Mouse (Mus musculus) CH12.LX (cell line): Measurements from ENCODE around the gene Gmpr2. TPM values are rescaled to one million over a fixed set of nuclear protein-coding genes. Genes with fewer than 3 reads are reported as not detected.

Experiments used
- DNase-seq: peaks from one replicate; pipeline ENCODE4 v3.0.0-alpha.2; 2013; ENCODE audit errors: extremely low read depth
- H3K27ac ChIP-seq: 2 replicates; pipeline ENCODE4 v1.5.1; 2012; ENCODE audit warnings: low read depth, mild to moderate bottlenecking, control low read depth, moderate library complexity; ENCODE audit not compliant: insufficient read depth
- H3K27me3 ChIP-seq: replicated peaks from 2 replicates; pipeline ENCODE3; 2012; ENCODE audit warnings: inconsistent platforms
- H3K36me3 ChIP-seq, 2 experiments: replicated peaks in 1 of 2; 2 replicates each; pipeline versions ENCODE3 to v1.6.1; 2012; ENCODE audit warnings: inconsistent platforms in 1 of 2, low read length in 1 of 2, mild to moderate bottlenecking in 1 of 2, mixed read lengths in 1 of 2, moderate library complexity in 1 of 2; ENCODE audit not compliant: control insufficient read depth in 1 of 2, insufficient read depth in 1 of 2
- H3K4me1 ChIP-seq, 2 experiments: 2 replicates each; pipeline ENCODE4 v1.6.1; 2012; ENCODE audit warnings: inconsistent platforms in 1 of 2, moderate library complexity in 1 of 2; ENCODE audit not compliant: insufficient read depth in 2 of 2, control insufficient read depth in 1 of 2
- H3K4me2 ChIP-seq: 2 replicates; pipeline ENCODE4 v1.6.1; 2012; ENCODE audit warnings: low read depth, mild to moderate bottlenecking, control low read depth; ENCODE audit not compliant: poor library complexity, insufficient read depth, severe bottlenecking
- H3K4me3 ChIP-seq, 3 experiments: fragments of 150-350 bp in 1 of 3; sonication (generic) in 1 of 3; replicated peaks in 1 of 3; 2 replicates each; pipeline versions ENCODE3 to v1.5.1; 2011 to 2012; ENCODE audit warnings: low read depth in 2 of 3, low read length in 2 of 3, mild to moderate bottlenecking in 2 of 3, moderate library complexity in 2 of 3, control low read depth in 1 of 3, improper control_type of control experiment in 1 of 3, inconsistent platforms in 1 of 3, mixed read lengths in 1 of 3; ENCODE audit not compliant: poor library complexity in 1 of 3
- H3K79me2 ChIP-seq: replicated peaks from 2 replicates; pipeline ENCODE4 v1.6.1; 2012; ENCODE audit warnings: mild to moderate bottlenecking, moderate library complexity; ENCODE audit not compliant: control insufficient read depth, poor library complexity, insufficient read depth, severe bottlenecking; ENCODE audit errors: extremely low read depth
- H3K9ac ChIP-seq: 2 replicates; pipeline ENCODE4 v1.6.1; 2012; ENCODE audit warnings: low read depth, mild to moderate bottlenecking, control low read depth, moderate library complexity; ENCODE audit not compliant: insufficient read depth
- H3K9me3 ChIP-seq: replicated peaks from 2 replicates; pipeline ENCODE3; 2012; ENCODE audit warnings: low read length, inconsistent platforms, mixed read lengths
- BHLHE40 ChIP-seq: IDR thresholded peaks from 2 replicates; pipeline ENCODE4 v1.6.1; 2011; ENCODE audit warnings: mild to moderate bottlenecking, low read depth, low read length, improper control_type of control experiment
- CHD1 ChIP-seq: IDR thresholded peaks from 2 replicates; pipeline ENCODE4 v1.6.1; 2012; ENCODE audit warnings: low read depth, low read length, improper control_type of control experiment, inconsistent platforms
- CHD2 ChIP-seq: IDR thresholded peaks from 2 replicates; pipeline ENCODE4 v1.6.1; 2011; ENCODE audit warnings: low read length, improper control_type of control experiment
- CTCF ChIP-seq, 2 experiments: IDR thresholded peaks in 1 of 2; conservative IDR thresholded peaks in 1 of 2; 2 replicates each; pipeline ENCODE4 v1.5.1; 2011 to 2012; ENCODE audit warnings: low read depth in 2 of 2, low read length in 2 of 2, improper control_type of control experiment in 1 of 2, inconsistent platforms in 1 of 2, mild to moderate bottlenecking in 1 of 2, moderate library complexity in 1 of 2
- E2F4 ChIP-seq: IDR thresholded peaks from 2 replicates; pipeline ENCODE4 v1.6.1; 2011; ENCODE audit warnings: low read depth, low read length, improper control_type of control experiment; ENCODE audit not compliant: insufficient replicate concordance
- ELF1 ChIP-seq: IDR thresholded peaks from 2 replicates; pipeline ENCODE4 v1.6.1; 2014; ENCODE audit warnings: low read depth, mild to moderate bottlenecking, inconsistent platforms, low read length, improper control_type of control experiment
- EP300 ChIP-seq: IDR thresholded peaks from 2 replicates; pipeline ENCODE4 v1.6.1; 2011; ENCODE audit warnings: low read length, improper control_type of control experiment
- ETS1 ChIP-seq: conservative IDR thresholded peaks from 2 replicates; pipeline ENCODE4 v1.6.1; 2012; ENCODE audit warnings: low read depth, mild to moderate bottlenecking, inconsistent platforms, low read length, improper control_type of control experiment, moderate library complexity
- GABPA ChIP-seq: IDR thresholded peaks from 2 replicates; pipeline ENCODE4 v1.6.1; 2012; ENCODE audit warnings: low read depth, low read length, improper control_type of control experiment, inconsistent platforms; ENCODE audit not compliant: insufficient replicate concordance
- HCFC1 ChIP-seq: IDR thresholded peaks from 2 replicates; pipeline ENCODE4 v1.6.1; 2012; ENCODE audit warnings: low read depth, mild to moderate bottlenecking, inconsistent platforms, low read length, improper control_type of control experiment
- IRF4 ChIP-seq: IDR thresholded peaks from 2 replicates; pipeline ENCODE4 v1.6.1; 2014; ENCODE audit warnings: low read depth, mild to moderate bottlenecking, inconsistent platforms, low read length, improper control_type of control experiment
- JUN ChIP-seq: IDR thresholded peaks from 2 replicates; pipeline ENCODE4 v1.6.1; 2011; ENCODE audit warnings: low read depth, mild to moderate bottlenecking, low read length, improper control_type of control experiment, moderate library complexity; ENCODE audit not compliant: insufficient read depth
- JUND ChIP-seq: conservative IDR thresholded peaks from 2 replicates; pipeline ENCODE4 v1.6.1; 2011; ENCODE audit warnings: low read depth, low read length, improper control_type of control experiment
- KAT2A ChIP-seq: IDR thresholded peaks from 2 replicates; pipeline ENCODE4 v1.6.1; 2012; ENCODE audit warnings: low read length, improper control_type of control experiment, inconsistent platforms; ENCODE audit not compliant: insufficient replicate concordance
- MAFK ChIP-seq: IDR thresholded peaks from 2 replicates; pipeline ENCODE4 v1.6.1; 2011; ENCODE audit warnings: low read length, improper control_type of control experiment; ENCODE audit not compliant: insufficient replicate concordance
- MAX ChIP-seq: IDR thresholded peaks from 2 replicates; pipeline ENCODE4 v1.6.1; 2011; ENCODE audit warnings: low read length, improper control_type of control experiment
- MAZ ChIP-seq: IDR thresholded peaks from 2 replicates; pipeline ENCODE4 v1.6.1; 2012; ENCODE audit warnings: low read depth, mild to moderate bottlenecking, inconsistent platforms, low read length, improper control_type of control experiment, moderate library complexity
- MEF2A ChIP-seq: IDR thresholded peaks from 2 replicates; pipeline ENCODE4 v1.6.1; 2014; ENCODE audit warnings: low read depth, mild to moderate bottlenecking, inconsistent platforms, low read length, improper control_type of control experiment, borderline replicate concordance
- MXI1 ChIP-seq: IDR thresholded peaks from 2 replicates; pipeline ENCODE4 v1.6.1; 2011; ENCODE audit warnings: mild to moderate bottlenecking, low read depth, low read length, improper control_type of control experiment
- MYC ChIP-seq: IDR thresholded peaks from 2 replicates; pipeline ENCODE4 v1.6.1; 2011; ENCODE audit warnings: low read depth, mild to moderate bottlenecking, improper control_type of control experiment, low read length
- NELFE ChIP-seq: IDR thresholded peaks from 2 replicates; pipeline ENCODE4 v1.6.1; 2011; ENCODE audit warnings: low read depth, low read length, improper control_type of control experiment
- NRF1 ChIP-seq: IDR thresholded peaks from 2 replicates; pipeline ENCODE4 v1.6.1; 2014; ENCODE audit warnings: low read depth, mild to moderate bottlenecking, inconsistent platforms, low read length, improper control_type of control experiment, moderate library complexity
- PAX5 ChIP-seq: IDR thresholded peaks from 2 replicates; pipeline ENCODE4 v1.6.1; 2012; ENCODE audit warnings: low read length, inconsistent platforms, mixed read lengths
- POLR2A ChIP-seq: IDR thresholded peaks from 2 replicates; pipeline ENCODE4 v1.6.1; 2011; ENCODE audit warnings: low read depth, mild to moderate bottlenecking, improper control_type of control experiment, low read length
- POLR2AphosphoS2 ChIP-seq: IDR thresholded peaks from 2 replicates; pipeline ENCODE4 v1.6.1; 2011; ENCODE audit warnings: low read depth, low read length, improper control_type of control experiment
- RAD21 ChIP-seq: IDR thresholded peaks from 2 replicates; pipeline ENCODE4 v1.6.1; 2011; ENCODE audit warnings: low read depth, mild to moderate bottlenecking, low read length, improper control_type of control experiment, moderate library complexity
- RCOR1 ChIP-seq: conservative IDR thresholded peaks from 2 replicates; pipeline ENCODE4 v1.6.1; 2012; ENCODE audit warnings: low read depth, mild to moderate bottlenecking, inconsistent platforms, low read length, improper control_type of control experiment
- SIN3A ChIP-seq: IDR thresholded peaks from 2 replicates; pipeline ENCODE4 v1.6.1; 2012; ENCODE audit warnings: low read length, improper control_type of control experiment, inconsistent platforms
- SMC3 ChIP-seq: IDR thresholded peaks from 2 replicates; pipeline ENCODE4 v1.6.1; 2011; ENCODE audit warnings: low read depth, low read length, improper control_type of control experiment
- TBP ChIP-seq: conservative IDR thresholded peaks from 2 replicates; pipeline ENCODE4 v1.6.1; 2011; ENCODE audit warnings: low read depth, low read length, improper control_type of control experiment
- TCF12 ChIP-seq: IDR thresholded peaks from 2 replicates; pipeline ENCODE4 v1.6.1; 2014; ENCODE audit warnings: low read depth, mild to moderate bottlenecking, inconsistent platforms, low read length, improper control_type of control experiment
- UBTF ChIP-seq: IDR thresholded peaks from 2 replicates; pipeline ENCODE4 v1.6.1; 2012; ENCODE audit warnings: low read depth, mild to moderate bottlenecking, inconsistent platforms, low read length, improper control_type of control experiment, moderate library complexity
- USF1 ChIP-seq: IDR thresholded peaks from 2 replicates; pipeline ENCODE4 v1.6.1; 2014; ENCODE audit warnings: low read depth, mild to moderate bottlenecking, inconsistent platforms, low read length, improper control_type of control experiment
- USF2 ChIP-seq: conservative IDR thresholded peaks from 2 replicates; pipeline ENCODE4 v1.6.1; 2011; ENCODE audit warnings: low read depth, low read length, improper control_type of control experiment
- ZC3H11A ChIP-seq: IDR thresholded peaks from 2 replicates; pipeline ENCODE4 v1.6.1; 2012; ENCODE audit warnings: low read depth, mild to moderate bottlenecking, inconsistent platforms, low read length, improper control_type of control experiment
- ZKSCAN1 ChIP-seq: IDR thresholded peaks from 2 replicates; pipeline ENCODE4 v1.6.1; 2012; ENCODE audit warnings: low read depth, inconsistent platforms, low read length, improper control_type of control experiment, borderline replicate concordance
- ZMIZ1 ChIP-seq: IDR thresholded peaks from 2 replicates; pipeline ENCODE4 v1.6.1; 2012; ENCODE audit warnings: low read depth, mild to moderate bottlenecking, inconsistent platforms, low read length, improper control_type of control experiment
- ZNF384 ChIP-seq: IDR thresholded peaks from 2 replicates; pipeline ENCODE4 v1.6.1; 2012; ENCODE audit warnings: low read depth, low read length, improper control_type of control experiment, inconsistent platforms
- dilution Hi-C: fragments of 300-500 bp; cut with MboI; formaldehyde crosslinking; loops from 2 replicates; pipeline ENCODE4 v1.14.3; 2020; ENCODE audit warnings: low sequenced_read_pairs; ENCODE audit not compliant: extremely low pct_unique_long_range_greater_than_20kb, extremely low pct_ligation_motif_present
- in situ Hi-C: fragments of 300-500 bp; cut with MboI; formaldehyde crosslinking; loops from 3 replicates; pipeline ENCODE4 v1.14.3; 2019; ENCODE audit warnings: low sequenced_read_pairs, low pct_ligation_motif_present, low pct_unique_long_range_greater_than_20kb, mixed read lengths
- polyA plus RNA-seq: library from polyadenylated mRNA; unstranded; fragments of >175 nt; gene quantifications from 2 replicates; pipeline ENCODE4 v1.2.1, GENCODE M21; 2012; ENCODE audit warnings: low read depth; ENCODE audit not compliant: insufficient read length
- total RNA-seq, 2 experiments: library from RNA; depleted of rRNA; stranded (reverse); fragments of 300-350 nt in 1 of 2; fragments of >200 nt in 1 of 2; gene quantifications; 2 replicates each; pipeline ENCODE4 v1.2.3; 2012 to 2014

Gmpr2 gene
- total and polyA plus RNA-seq, 3 experiments = 34.7 to 51.3 (median 37.3) TPM

DNA sequence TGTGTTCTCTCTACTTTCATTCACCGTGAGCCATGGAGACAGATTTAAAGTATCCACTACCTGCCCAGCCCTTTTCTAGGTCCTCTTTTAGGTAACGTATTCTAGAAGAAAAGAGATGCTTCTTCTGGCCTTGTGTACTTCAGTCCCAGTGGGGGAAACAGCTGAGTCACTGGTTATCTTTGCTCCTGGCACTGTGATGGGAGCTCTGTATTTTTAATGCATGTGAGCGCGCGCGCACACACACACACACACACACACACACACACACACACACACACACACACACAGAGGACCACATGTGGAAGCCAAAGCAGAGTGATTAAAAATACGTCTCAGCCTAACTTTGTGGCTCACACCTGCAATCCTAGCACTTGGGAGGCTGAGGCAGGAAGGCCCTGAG is 51.7 kb downstream of the Gmpr2 start (continued):
- TF ChIP-seq ZNF384 = no peak
- no peak for TF ChIP-seq TCF12
- TF ChIP-seq BHLHE40 = no peak
- TF ChIP-seq TBP = no peak

DNA sequence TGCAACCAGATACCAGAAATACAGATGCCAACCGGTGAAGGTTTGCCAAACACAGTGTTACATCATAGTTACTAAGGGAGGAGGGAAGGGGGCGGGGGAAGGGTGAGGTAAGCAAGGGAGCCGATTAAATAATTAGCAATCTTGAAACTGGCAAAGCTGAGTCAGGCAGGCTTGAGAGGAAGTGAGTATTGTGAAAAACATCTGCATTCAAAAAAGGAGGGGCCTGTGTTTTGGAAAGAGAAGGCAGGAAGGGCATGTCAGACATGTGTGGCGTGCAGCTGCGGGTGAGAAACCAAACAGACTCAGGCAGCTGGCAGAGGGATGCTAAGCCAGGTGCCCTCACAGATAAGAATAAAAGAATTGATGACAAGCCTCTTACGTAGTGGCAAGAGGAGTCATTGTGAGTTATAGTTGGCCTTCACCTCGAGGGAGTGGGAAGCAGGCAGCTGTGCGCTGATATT is 52.7 kb downstream of the Gmpr2 start:
- Histone ChIP-seq H3K27me3 (peaks cover 24% of the 10 kb centered on the region), H3K9ac (peak overlapping the region; percentile 39; the same call in 1 of the 2 replicates), H3K9me3 (no peaks in the 10 kb centered on the region), H3K4me1 (peaks cover 15 to 54% of the 10 kb centered on the region in 2 experiments), H3K4me2 (peak overlapping the region; percentile 62), H3K36me3 (peaks cover 5 to 13% of the 10 kb centered on the region in 2 experiments), H3K79me2 (no peaks in the 10 kb centered on the region), H3K27ac (peak overlapping the region; percentile 64), H3K4me3 (no peak overlapping the region)
- in situ Hi-C loops (no loop called here), dilution Hi-C loops (no loop called here)
- TF ChIP-seq HCFC1 (no peak), USF1 (no peak), TBP (no peak), TCF12 (peak; percentile 99), EP300 (peak; percentile 81), ETS1 (peak; percentile 100), CHD1 (no peak), JUND (peak; percentile 74; the same call in 1 of the 2 replicates), POLR2A (no peak), MXI1 (peak; percentile 92), MAFK (peak; percentile 82), MAX (peak; percentile 88), ZNF384 (no peak), RCOR1 (0 out of 2 replicates have a peak, but pooled peaks have one; percentile 72), MEF2A (peak; percentile 81), E2F4 (no peak), MYC (peak; percentile 82), NELFE (no peak), POLR2AphosphoS2 (no peak), CHD2 (no peak), UBTF (no peak), USF2 (no peak), ZKSCAN1 (no peak), JUN (peak; percentile 78), BHLHE40 (peak; percentile 98), ZMIZ1 (no peak), ELF1 (peak; percentile 54), NRF1 (0 out of 2 replicates have a peak, but pooled peaks have one; percentile 19), IRF4 (peak; percentile 94), SIN3A (peak; percentile 94), ZC3H11A (no peak), GABPA (no peak), CTCF (conservative IDR thresholded peaks at IDR 0.05 in 1 of 2, IDR thresholded peaks at IDR 0.05 in 1 of 2; ENCODE audit: low read depth in 2 of 2, low read length in 2 of 2) (no peak), KAT2A (no peak), RAD21 (no peak), SMC3 (no peak), PAX5 (no peak), MAZ (peak; percentile 99)
- peak; percentile 93 for DNase-seq
